Mouse (Mus musculus): ENCODE results near the gene Olfr669. TPM values are rescaled to one million over a fixed set of nuclear protein-coding genes. Genes with fewer than 3 reads are reported as not detected.
"Not testable (repeated sequence)": the region's sequence is repeated elsewhere in the genome, so short reads cannot be mapped to it uniquely, and the experiment has no call there.

The Olfr669 gene
- not detected for total RNA-seq (2021)
- long read RNA-seq, experiment 1: 0 reads
- long read RNA-seq, experiment 2: 0 reads

GRCm38 (mm10) chr7:104933940-104934339, at the start of gene Olfr669:
Gene Olfr669 (plus strand): TSS chr7:104934240.
- H3K27ac ChIP-seq: no peak within 1 kb of the TSS
- no peak for TF ChIP-seq CTCF (conservative IDR thresholded peaks at IDR 0.05)
- H3K4me3 ChIP-seq: no peak within 1 kb of the TSS
- no peak for DNase-seq (ENCODE audit: low spot score in 2 of 2)

GRCm38 (mm10) chr7:104895852-104896251, 38.2 kb upstream of the Olfr669 start, which contains the start of gene Olfr666:
Gene Olfr666 (minus strand): TSS chr7:104895952.
- no peak for TF ChIP-seq CTCF (conservative IDR thresholded peaks at IDR 0.05)
- Histone ChIP-seq H3K27ac (no peak within 1 kb of the TSS), H3K4me3 (no peak within 1 kb of the TSS)
- DNase-seq (ENCODE audit: low spot score in 2 of 2): no peak

- no peak for DNase-seq (ENCODE audit: low spot score in 2 of 2)
- TF ChIP-seq CTCF (conservative IDR thresholded peaks at IDR 0.05): no peak
- Histone ChIP-seq H3K4me3 (no peak within 1 kb of the TSS), H3K27ac (no peak within 1 kb of the TSS)
Observed at GRCm38 (mm10) chr7:104921382-104921781, 12.7 kb upstream of the Olfr669 start, which contains the start of gene Olfr667. Gene Olfr667 (minus strand): TSS chr7:104921482.

- no peak for DNase-seq (ENCODE audit: low spot score in 2 of 2)
- Histone ChIP-seq H3K4me3 (no peak within 1 kb of the TSS), H3K27ac (no peak within 1 kb of the TSS)
- no peak for TF ChIP-seq CTCF (conservative IDR thresholded peaks at IDR 0.05)
Observed at GRCm38 (mm10) chr7:104927957-104928356, 6.1 kb upstream of the Olfr669 start, which contains the start of gene Olfr668. Gene Olfr668 (minus strand): TSS chr7:104928057.

GRCm38 (mm10) chr7:104950234-104950633, 16.2 kb downstream of the Olfr669 start:
- not testable (repeated sequence) for H3K4me3 ChIP-seq; DNase-seq (ENCODE audit: low spot score in 2 of 2); H3K27ac ChIP-seq

GRCm38 (mm10) chr7:104962520-104962919, 28.5 kb downstream of the Olfr669 start, which contains the start of gene Olfr670:
Gene Olfr670 (minus strand): TSS chr7:104962620.
- DNase-seq (ENCODE audit: low spot score in 2 of 2): no peak
- Histone ChIP-seq H3K4me3 (no peak within 1 kb of the TSS), H3K27ac (no peak within 1 kb of the TSS)
- no peak for TF ChIP-seq CTCF (conservative IDR thresholded peaks at IDR 0.05)

- not testable (repeated sequence) for DNase-seq (ENCODE audit: low spot score in 2 of 2); H3K27ac ChIP-seq; H3K4me3 ChIP-seq
Observed at GRCm38 (mm10) chr7:104972507-104972906, 38.5 kb downstream of the Olfr669 start.

GRCm38 (mm10) chr7:104979026-104979425, 45.0 kb downstream of the Olfr669 start, which contains the start of gene Olfr671:
Gene Olfr671 (minus strand): TSS chr7:104979126.
- Histone ChIP-seq H3K4me3 (no peak within 1 kb of the TSS), H3K27ac (no peak within 1 kb of the TSS)
- no peak for TF ChIP-seq CTCF (conservative IDR thresholded peaks at IDR 0.05)
- DNase-seq (ENCODE audit: low spot score in 2 of 2): no peak

Other genes starting within 250 kb of the Olfr669 start
- not detected for gene Olfr661, start 247.7 kb upstream of the Olfr669 start, total RNA-seq (2021)
- gene Usp17le, start 156.8 kb upstream of the Olfr669 start, total RNA-seq (2021): not detected
- gene Usp17lb, start 91.6 kb upstream of the Olfr669 start, total RNA-seq (2021): not detected
- gene Usp17la, start 77.2 kb upstream of the Olfr669 start, total RNA-seq (2021): not detected
- not detected for gene Olfr665, start 56.2 kb upstream of the Olfr669 start, total RNA-seq (2021)
- not detected for gene Olfr666, start 38.3 kb upstream of the Olfr669 start, total RNA-seq (2021)
- not detected for gene Olfr667, start 12.8 kb upstream of the Olfr669 start, total RNA-seq (2021)
- not detected for gene Olfr668, start 6.2 kb upstream of the Olfr669 start, total RNA-seq (2021)
- not detected for gene Olfr670, start 28.4 kb downstream of the Olfr669 start, total RNA-seq (2021)
- not detected for gene Olfr671, start 44.9 kb downstream of the Olfr669 start, total RNA-seq (2021)
- gene Olfr672, start 67.8 kb downstream of the Olfr669 start, total RNA-seq (2021): not detected
- not detected for gene Olfr675, start 94.2 kb downstream of the Olfr669 start, total RNA-seq (2021)
- not detected for gene Olfr676, start 98.5 kb downstream of the Olfr669 start, total RNA-seq (2021)
- not detected for gene Olfr677, start 117.1 kb downstream of the Olfr669 start, total RNA-seq (2021)
- not detected for gene Olfr678, start 130.2 kb downstream of the Olfr669 start, total RNA-seq (2021)
- gene Olfr679, start 147.0 kb downstream of the Olfr669 start, total RNA-seq (2021): not detected
- gene Olfr680-ps1, start 158.6 kb downstream of the Olfr669 start, total RNA-seq (2021): not detected
- not detected for gene Olfr681, start 182.6 kb downstream of the Olfr669 start, total RNA-seq (2021)
- gene Olfr683, start 212.8 kb downstream of the Olfr669 start, total RNA-seq (2021): under 1 TPM in 1 of 2 experiments, not detected in 1; 0.25 TPM
- not detected for gene Olfr684, start 229.4 kb downstream of the Olfr669 start, total RNA-seq (2021)

Measured in layer of hippocampus, adult 2 months (tissue).